Mouse (Mus musculus) embryonic facial prominence, embryonic 13.5 days (tissue): ENCODE measurements around the gene Hoxb1. TPM values are rescaled to one million over a fixed set of nuclear protein-coding genes. Genes with fewer than 3 reads are reported as not detected.

ENCODE experiments used
- ATAC-seq: fragments of 200-750 bp; cut with Nextera tagmentation; 2 replicates; pipeline ENCODE4 v1.8.0; 2017; ENCODE audit warnings: low read depth; ENCODE audit not compliant: insufficient number of reproducible peaks, insufficient read depth, low FRiP score, low TSS enrichment
- H3K27ac ChIP-seq: fragments of 300-500 bp; sonication (generic); 2 replicates; pipeline ENCODE4 v1.5.1; 2015; ENCODE audit warnings: moderate library complexity, mild to moderate bottlenecking, inconsistent platforms
- H3K27me3 ChIP-seq: fragments of 300-500 bp; sonication (generic); 2 replicates; pipeline ENCODE4 v1.6.1; 2015; ENCODE audit warnings: mild to moderate bottlenecking, inconsistent platforms
- H3K36me3 ChIP-seq: fragments of 300-500 bp; sonication (generic); 2 replicates; pipeline ENCODE4 v1.6.1; 2015; ENCODE audit warnings: mild to moderate bottlenecking, inconsistent platforms
- H3K4me1 ChIP-seq: fragments of 300-500 bp; sonication (generic); 2 replicates; pipeline ENCODE4 v1.6.1; 2015; ENCODE audit warnings: inconsistent platforms
- H3K4me2 ChIP-seq: fragments of 300-500 bp; sonication (generic); 2 replicates; pipeline ENCODE4 v1.6.1; 2015; ENCODE audit warnings: moderate library complexity, mild to moderate bottlenecking, inconsistent platforms
- H3K4me3 ChIP-seq: fragments of 300-500 bp; sonication (generic); 2 replicates; pipeline ENCODE4 v1.5.1; 2015; ENCODE audit warnings: mild to moderate bottlenecking, inconsistent platforms
- H3K9ac ChIP-seq: fragments of 300-500 bp; sonication (generic); 2 replicates; pipeline ENCODE4 v1.6.1; 2015; ENCODE audit warnings: mild to moderate bottlenecking, inconsistent platforms
- H3K9me3 ChIP-seq: fragments of 300-500 bp; sonication (generic); 2 replicates; pipeline ENCODE4 v1.6.1; 2016; ENCODE audit warnings: inconsistent platforms
- WGBS: fragments of 180-500 bp; shearing (Covaris S2); methylation state at CpG from one replicate; pipeline ENCODE4 v1.1.7; 2015; ENCODE audit warnings: mixed read lengths; 5-methylcytosine and 5-hydroxymethylcytosine counted together
- microRNA counts: library from miRNA; unstranded; fragments of <30 nt; microRNA quantifications from one replicate; lab custom pipeline; 2016
- microRNA-seq: library from miRNA; unstranded; fragments of <30 nt; microRNA quantifications from one replicate; pipeline ENCODE4, GENCODE M21; 2016
- polyA plus RNA-seq: library from polyadenylated mRNA; unstranded; fragments of >200 nt; fragmentation: Nextera tagmentation; extraction: Ambion mirVana; gene quantifications from 2 replicates; pipeline ENCODE4 v1.2.1, GENCODE M21; 2015

Hoxb1 gene
- polyA plus RNA-seq, 1 experiment from 2014 or later: not detected

DNA sequence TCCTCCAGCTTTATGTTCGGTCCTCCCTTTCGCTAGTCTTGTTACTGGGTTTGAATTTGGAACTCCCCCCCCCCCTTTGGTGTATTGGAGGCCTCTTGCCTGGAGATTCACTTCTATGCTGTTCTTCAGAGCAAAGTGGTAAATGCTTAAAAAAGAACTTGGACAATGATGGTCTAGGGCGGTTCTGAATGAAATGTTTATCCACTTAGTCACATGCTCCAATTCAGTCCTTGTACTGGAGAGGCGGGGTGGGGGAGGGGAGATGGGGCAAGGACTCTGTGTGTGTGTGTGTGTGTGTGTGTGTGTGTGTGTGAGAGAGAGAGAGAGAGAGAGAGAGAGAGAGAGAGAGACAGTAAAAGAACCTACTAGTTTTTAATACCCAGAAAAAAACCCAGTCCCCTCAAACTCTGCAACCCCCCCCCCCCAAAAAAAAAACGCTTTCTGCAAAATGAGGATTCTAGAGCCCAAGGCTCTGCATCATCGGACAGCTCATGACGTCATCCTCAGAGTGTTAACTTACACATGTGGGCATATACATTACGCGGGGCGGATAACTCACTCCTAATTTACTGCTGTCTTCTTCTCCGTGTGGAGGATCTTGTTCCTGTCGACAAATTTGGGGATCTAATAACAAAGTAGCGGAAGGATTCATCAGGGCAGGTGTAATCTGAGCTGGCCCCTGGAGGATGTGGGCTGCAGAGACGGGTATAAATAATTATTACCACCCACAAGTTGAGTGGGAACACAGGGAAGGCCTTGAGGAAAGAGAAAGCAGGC lies 42.9 kb downstream of the Hoxb1 start:
- no peaks in the 10 kb centered on the region for H3K36me3 ChIP-seq
- 0 out of 2 replicates have a peak, but pooled peaks cover 3% of the 10 kb centered on the region for H3K9me3 ChIP-seq
- H3K4me1 ChIP-seq: peaks cover 39% of the 10 kb centered on the region
- peak overlapping the region; percentile 55 for H3K4me2 ChIP-seq
- no peak for ATAC-seq
- 29% methylated on average over 14 of the region's 14 CpGs for WGBS
- H3K27ac ChIP-seq: no peak overlapping the region
- no peak overlapping the region for H3K9ac ChIP-seq
- H3K4me3 ChIP-seq: no peak overlapping the region
- peaks cover 57% of the 10 kb centered on the region for H3K27me3 ChIP-seq

DNA sequence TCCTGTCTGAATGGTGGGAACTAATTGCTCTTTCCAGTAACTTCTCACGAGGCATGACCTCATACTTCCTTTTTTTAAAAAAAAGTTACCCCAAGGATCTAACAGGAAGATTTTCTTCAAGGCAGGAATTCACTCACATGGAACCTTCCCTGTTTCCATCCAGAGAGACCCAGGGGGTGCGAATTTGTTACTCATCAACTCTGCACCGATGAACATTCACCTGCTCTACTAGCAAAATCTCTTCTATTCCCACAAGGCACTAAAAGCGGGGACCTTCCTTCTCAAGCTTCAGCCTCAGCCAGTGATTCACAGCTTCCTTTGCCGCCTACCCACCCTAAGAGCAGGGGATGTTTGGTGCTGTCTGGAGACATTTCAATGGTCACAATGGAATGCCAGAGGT lies 45.5 kb downstream of the Hoxb1 start:
- Histone ChIP-seq H3K4me2 (no peak overlapping the region), H3K27ac (no peak overlapping the region), H3K4me3 (no peak overlapping the region), H3K27me3 (peaks cover 46% of the 10 kb centered on the region), H3K36me3 (no peaks in the 10 kb centered on the region), H3K4me1 (peaks cover 34% of the 10 kb centered on the region), H3K9ac (no peak overlapping the region), H3K9me3 (0 out of 2 replicates have a peak, but pooled peaks cover 3% of the 10 kb centered on the region)
- no peak for ATAC-seq
- WGBS: 78% methylated on average over 5 of the region's 5 CpGs

DNA sequence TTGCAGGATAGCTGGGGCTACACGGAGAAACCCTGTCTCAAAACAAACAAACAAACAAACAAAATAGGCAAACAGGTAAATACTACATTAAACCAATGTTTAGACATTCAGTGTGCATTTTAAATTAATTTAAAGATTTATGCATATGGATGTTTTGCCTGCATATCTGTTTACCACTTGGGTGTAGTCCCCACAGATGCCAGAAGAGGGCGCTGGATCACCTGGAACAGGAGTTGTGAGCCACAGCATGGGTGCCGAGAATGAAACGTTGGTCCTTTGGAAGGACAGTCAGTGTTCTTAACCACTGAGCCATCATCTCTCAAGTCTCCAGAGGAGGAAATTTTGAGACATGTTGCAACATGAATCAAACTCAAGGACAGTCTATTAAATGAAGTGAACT lies 46.4 kb downstream of the Hoxb1 start:
- Histone ChIP-seq H3K4me3 (no peak overlapping the region), H3K9ac (no peak overlapping the region), H3K36me3 (no peaks in the 10 kb centered on the region), H3K27me3 (peaks cover 44% of the 10 kb centered on the region), H3K27ac (no peak overlapping the region), H3K4me1 (peaks cover 34% of the 10 kb centered on the region), H3K9me3 (0 out of 2 replicates have a peak, but pooled peaks cover 3% of the 10 kb centered on the region), H3K4me2 (no peak overlapping the region)
- ATAC-seq: no peak
- 65% methylated on average over 4 of the region's 4 CpGs for WGBS

DNA sequence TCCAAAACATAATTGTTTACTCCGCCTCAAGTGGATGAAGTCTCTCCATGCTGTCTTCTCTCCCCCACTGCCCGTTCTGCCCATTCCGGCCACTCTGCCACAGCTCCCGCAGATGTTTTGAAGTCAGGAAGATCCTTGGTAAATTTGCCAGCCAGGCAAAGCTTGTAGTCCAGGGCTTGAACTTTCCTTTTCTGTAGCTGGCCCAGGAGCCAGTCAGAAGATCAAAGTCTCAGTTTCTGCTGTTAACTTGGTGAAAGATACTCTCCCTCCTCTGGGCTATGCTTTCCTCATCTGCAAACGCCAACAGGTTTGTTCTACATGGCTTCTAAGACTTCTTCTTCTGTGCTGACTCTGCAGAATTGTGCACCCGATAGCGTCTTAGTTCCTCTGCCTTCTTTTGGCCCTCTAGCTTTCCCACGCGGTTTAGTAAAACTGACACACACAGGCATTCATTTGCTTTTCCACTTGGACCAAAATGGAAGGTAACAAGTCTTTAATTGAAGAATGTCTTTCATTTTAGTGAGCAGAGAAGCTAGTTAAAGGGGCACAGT lies 47.5 kb downstream of the Hoxb1 start:
- H3K27ac ChIP-seq: no peak overlapping the region; the same call in 1 of the 2 replicates
- ATAC-seq: no peak
- no peak overlapping the region for H3K9ac ChIP-seq
- H3K4me3 ChIP-seq: no peak overlapping the region
- no peaks in the 10 kb centered on the region for H3K36me3 ChIP-seq
- H3K27me3 ChIP-seq: peaks cover 37% of the 10 kb centered on the region
- H3K9me3 ChIP-seq: 0 out of 2 replicates have a peak, but pooled peaks cover 3% of the 10 kb centered on the region
- H3K4me2 ChIP-seq: peak overlapping the region; percentile 23; the same call in 1 of the 2 replicates
- 74% methylated on average over 9 of the region's 9 CpGs for WGBS
- H3K4me1 ChIP-seq: peaks cover 25% of the 10 kb centered on the region

DNA sequence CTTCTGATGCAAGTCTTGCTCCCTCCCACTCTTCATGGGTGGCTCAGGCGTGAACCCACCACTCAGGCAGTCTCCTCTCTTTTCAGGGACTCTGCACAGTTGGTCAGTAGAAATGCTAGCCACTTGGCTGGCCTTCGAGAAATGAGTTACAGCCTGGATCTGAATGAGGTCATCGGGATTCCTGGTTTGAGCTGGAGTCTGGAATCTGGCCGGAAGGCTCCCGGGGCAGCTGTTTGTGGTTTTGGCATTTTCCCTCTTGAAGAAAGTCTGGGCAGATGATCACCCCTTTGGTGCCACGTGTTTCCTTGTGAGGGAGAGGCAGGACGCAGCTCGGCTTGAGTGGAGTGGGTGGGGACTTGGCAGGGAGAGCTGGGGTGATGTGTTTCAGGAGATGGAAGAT lies 48.0 kb downstream of the Hoxb1 start:
- H3K9me3 ChIP-seq: 0 out of 2 replicates have a peak, but pooled peaks cover 3% of the 10 kb centered on the region
- ATAC-seq: peak; percentile 43; the same call in 1 of the 2 replicates
- H3K27me3 ChIP-seq: peaks cover 33% of the 10 kb centered on the region
- H3K27ac ChIP-seq: no peak overlapping the region
- no peak overlapping the region for H3K4me3 ChIP-seq
- no peaks in the 10 kb centered on the region for H3K36me3 ChIP-seq
- H3K4me2 ChIP-seq: peak overlapping the region; percentile 23; the same call in 1 of the 2 replicates
- no peak overlapping the region for H3K9ac ChIP-seq
- WGBS: 25% methylated on average over 8 of the region's 8 CpGs
- H3K4me1 ChIP-seq: peaks cover 21% of the 10 kb centered on the region

DNA sequence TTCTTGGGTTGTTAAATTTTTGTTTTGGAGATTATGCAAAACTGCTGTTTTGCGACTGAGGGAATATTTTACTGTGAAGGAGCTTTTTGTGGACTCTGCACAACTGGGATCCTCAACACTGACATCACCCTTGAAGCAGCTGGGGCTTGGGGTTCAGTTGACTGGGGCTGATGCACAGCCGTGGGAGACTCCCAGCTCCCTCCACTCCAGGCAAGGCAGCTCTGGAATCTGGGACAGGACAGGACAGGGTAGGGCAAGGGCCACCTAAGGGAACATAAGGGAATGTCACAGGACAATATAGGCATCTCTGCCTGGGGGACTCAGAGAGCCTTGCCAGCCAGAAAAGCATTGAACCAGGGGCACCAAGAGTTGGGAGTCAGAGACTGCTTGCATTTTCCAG lies 48.5 kb downstream of the Hoxb1 start:
- Histone ChIP-seq H3K9ac (no peak overlapping the region), H3K4me1 (peaks cover 17% of the 10 kb centered on the region), H3K36me3 (no peaks in the 10 kb centered on the region), H3K4me3 (no peak overlapping the region), H3K27me3 (peaks cover 29% of the 10 kb centered on the region), H3K4me2 (no peak overlapping the region), H3K27ac (0 out of 2 replicates have a peak overlapping the region, but pooled peaks have one; percentile 53), H3K9me3 (0 out of 2 replicates have a peak, but pooled peaks cover 3% of the 10 kb centered on the region)
- 46% methylated on average over 2 of the region's 2 CpGs for WGBS
- no peak for ATAC-seq

MicroRNA genes within 50 kb of the gene (microRNA counts, 519-probe panel; counts per million panel counts)
- microRNA mmu-miR-10a (lab: Ali Mortazavi, UCI): 2,242 counts per million, percentile 55 among the panel's probes with 10 or more counts

Small RNA genes lying within 50 kb of the gene (microRNA-seq; reads per million reads assigned to microRNA genes)
- 431 reads per million, percentile 70 among the genes with 10 or more reads in this experiment for gene Mir10a

Other genes starting within 250 kb of the Hoxb1 start
- 0.08 and 0.25 TPM in 2 replicates for gene Ttll6, start 232.0 kb upstream of the Hoxb1 start, polyA plus RNA-seq
- gene Hoxb13, start 171.4 kb upstream of the Hoxb1 start, polyA plus RNA-seq: not detected in 2 replicates
- gene Hoxb9, start 94.3 kb upstream of the Hoxb1 start, polyA plus RNA-seq: 0.13 TPM in 1 of 2 replicates, not detected in the other
- 0.37 TPM in 1 of 2 replicates, not detected in the other for gene Hoxb8, start 83.8 kb upstream of the Hoxb1 start, polyA plus RNA-seq
- 0.15 TPM in 1 of 2 replicates, not detected in the other for gene Hoxb7, start 79.1 kb upstream of the Hoxb1 start, polyA plus RNA-seq
- gene Hoxb6, start 73.3 kb upstream of the Hoxb1 start, polyA plus RNA-seq: 4.0 TPM in 1 of 2 replicates, not detected in the other
- 6.0 TPM in 1 of 2 replicates, not detected in the other for gene Hoxb5, start 62.4 kb upstream of the Hoxb1 start, polyA plus RNA-seq
- 0.13 TPM in 1 of 2 replicates, not detected in the other for gene Hoxb4, start 47.5 kb upstream of the Hoxb1 start, polyA plus RNA-seq
- not detected in 2 replicates for gene Hoxb3, start 42.4 kb upstream of the Hoxb1 start, polyA plus RNA-seq
- 0.28 and 0.52 TPM in 2 replicates for gene Hoxb2, start 15.2 kb upstream of the Hoxb1 start, polyA plus RNA-seq
- 0.49 and 0.61 TPM in 2 replicates for gene Skap1, start 98.8 kb downstream of the Hoxb1 start, polyA plus RNA-seq